ENCODE assay signal across 8 mouse cellular contexts in genomic region chr19:25207731-25208361, GRCm38 (mm10). TPM values are rescaled to one million over a fixed set of nuclear protein-coding genes. Genes with fewer than 3 reads are reported as not detected.
DNase-seq lines count a peak whose midpoint lies in the region; ATAC-seq lines count a peak whose summit lies in the region.

No protein-coding gene starts in this region.

- H3K36me3 ChIP-seq in embryonic facial prominence, embryonic 14.5 days (ENCODE audit: control insufficient read depth, insufficient read depth, low read length): no peaks in the 10 kb centered on the region
- H3K36me3 ChIP-seq in hindbrain, embryonic 10.5 days: no peaks in the 10 kb centered on the region
- H3K36me3 ChIP-seq in limb, embryonic 15.5 days: no peaks in the 10 kb centered on the region

- H3K4me1 ChIP-seq in embryonic facial prominence, embryonic 14.5 days (ENCODE audit: control insufficient read depth, insufficient read depth, low read length): peaks cover 5% of the 10 kb centered on the region; the same call in 1 of the 2 replicates
- H3K4me1 ChIP-seq in hindbrain, embryonic 10.5 days (replicated peaks): peaks cover 26% of the 10 kb centered on the region
- peaks cover 17% of the 10 kb centered on the region for H3K4me1 ChIP-seq in limb, embryonic 15.5 days

- peak overlapping the region; percentile 13; the same call in 1 of the 2 replicates for H3K4me3 ChIP-seq in embryonic facial prominence, embryonic 14.5 days (ENCODE audit: low read depth, low read length)
- H3K4me3 ChIP-seq in hindbrain, embryonic 10.5 days: peak overlapping the region; percentile 37
- H3K4me3 ChIP-seq in limb, embryonic 15.5 days: no peak overlapping the region

- H3K9me3 ChIP-seq in embryonic facial prominence, embryonic 14.5 days (ENCODE audit: control insufficient read depth, low read length): peaks cover under 1% of the 10 kb centered on the region; the same call in 1 of the 2 replicates
- peaks cover 9% of the 10 kb centered on the region; the same call in 1 of the 2 replicates for H3K9me3 ChIP-seq in hindbrain, embryonic 10.5 days
- no peaks in the 10 kb centered on the region for H3K9me3 ChIP-seq in limb, embryonic 15.5 days

- H3K4me2 ChIP-seq in embryonic facial prominence, embryonic 14.5 days (ENCODE audit: low read depth, low read length): peak overlapping the region; percentile 48
- H3K4me2 ChIP-seq in limb, embryonic 15.5 days: peak overlapping the region; percentile 25; the same call in 1 of the 2 replicates

- WGBS in embryonic facial prominence, embryonic 14.5 days: 7% methylated on average over 23 of the region's 23 CpGs
- 9% methylated on average over 23 of the region's 23 CpGs for WGBS in hindbrain, embryonic 10.5 days
- WGBS in limb, embryonic 15.5 days: 16% methylated on average over 23 of the region's 23 CpGs

- DNase-seq in layer of hippocampus, adult 8-10 months (ENCODE audit: low spot score in 2 of 2): peak; percentile 10 to 18
- DNase-seq in layer of hippocampus, adult 9-10 months (ENCODE audit: low spot score): no peak
- no peak for DNase-seq in embryonic facial prominence, embryonic 14.5 days (ENCODE audit: low spot score)
- DNase-seq in hindbrain, embryonic 10.5 days (ENCODE audit: low spot score): peak; percentile 71
- no peak for DNase-seq in thymus, postnatal 25 days
- no peak for DNase-seq in spleen, postnatal 10 days (ENCODE audit: low spot score in 2 of 2)
- DNase-seq in ovary, postnatal 36 days (ENCODE audit: low spot score): no peak

- H3K9ac ChIP-seq in embryonic facial prominence, embryonic 14.5 days (ENCODE audit: low read depth, low read length): no peak overlapping the region; the same call in 1 of the 2 replicates
- H3K9ac ChIP-seq in limb, embryonic 15.5 days: no peak overlapping the region

- ATAC-seq in embryonic facial prominence, embryonic 14.5 days (ENCODE audit: low read depth): no peak
- ATAC-seq in limb, embryonic 15.5 days (ENCODE audit: insufficient number of reproducible peaks, low FRiP score, low TSS enrichment, low read depth): no peak

- H3K27ac ChIP-seq in embryonic facial prominence, embryonic 14.5 days (replicated peaks; ENCODE audit: low read depth, low read length): no peak overlapping the region
- H3K27ac ChIP-seq in hindbrain, embryonic 10.5 days: peak overlapping the region; percentile 83
- no peak overlapping the region for H3K27ac ChIP-seq in limb, embryonic 15.5 days

- no peaks in the 10 kb centered on the region for H3K27me3 ChIP-seq in embryonic facial prominence, embryonic 14.5 days (replicated peaks; ENCODE audit: control insufficient read depth, insufficient read depth, low read length)
- H3K27me3 ChIP-seq in hindbrain, embryonic 10.5 days (ENCODE audit: insufficient read depth, poor library complexity, severe bottlenecking): peaks cover 25% of the 10 kb centered on the region
- 0 out of 2 replicates have a peak, but pooled peaks cover 3% of the 10 kb centered on the region for H3K27me3 ChIP-seq in limb, embryonic 15.5 days

RNA-seq across cellular contexts. Expression of gene Kank1, which starts 28.9 kb away (rescaled TPM):
- 10 to 100 TPM; 16.3 to 18.5 (median 17.4) TPM for total RNA-seq in layer of hippocampus, adult 8-10 months (2022)
- polyA plus RNA-seq in embryonic facial prominence, embryonic 14.5 days (2014; fragmentation: Nextera tagmentation; extraction: Ambion mirVana): 16.6 and 18.5 TPM in 2 replicates
- 18.4 and 20.6 TPM in 2 replicates for polyA plus RNA-seq in hindbrain, embryonic 10.5 days (2016; fragmentation: Nextera tagmentation; extraction: Ambion mirVana)
- 43.3 and 44.2 TPM in 2 replicates for polyA plus RNA-seq in limb, embryonic 15.5 days (2015; fragmentation: Nextera tagmentation; extraction: Ambion mirVana)

Comparison
In these comparisons a context has a peak if more than half of its experiments do, and no peak if none do; other contexts are left out.
1. DNase-seq: peak in layer of hippocampus, adult 8-10 months (2 of 2) and hindbrain, embryonic 10.5 days (single experiment); none in layer of hippocampus, adult 9-10 months (single experiment), embryonic facial prominence, embryonic 14.5 days (single experiment), thymus, postnatal 25 days (single experiment), spleen, postnatal 10 days (0 of 2) and ovary, postnatal 36 days (single experiment).